Mouse (Mus musculus): Measurements from ENCODE around the gene 4930548H24Rik.

GRCm38 (mm10) chr5:31467798-31468197, 17.7 kb upstream of the 4930548H24Rik start:
- TF ChIP-seq EP300 (IDR thresholded peaks at IDR 0.05; ENCODE audit: low read depth) (no peak; the same call in 1 of the 2 replicates), CTCF (IDR thresholded peaks at IDR 0.05; ENCODE audit: low read depth) (no peak)
